Mouse (Mus musculus) kidney, postnatal 0 days (tissue): Measurements from ENCODE around the gene Fam162b. TPM values are rescaled to one million over a fixed set of nuclear protein-coding genes. Genes with fewer than 3 reads are reported as not detected.

Experiments
- ATAC-seq: fragments of 200-750 bp; cut with Nextera tagmentation; replicated peaks from 2 replicates; pipeline ENCODE4 v1.8.0; 2017; ENCODE audit warnings: low read depth, moderate number of reproducible peaks, moderate TSS enrichment, moderate library complexity; ENCODE audit not compliant: low FRiP score
- DNase-seq: peaks from one replicate; pipeline ENCODE4 v3.0.0-alpha.2; 2016; ENCODE audit warnings: low spot score
- H3K27ac ChIP-seq: fragments of 300-500 bp; sonication (generic); 2 replicates; pipeline ENCODE4 v1.5.1; 2014; ENCODE audit warnings: mild to moderate bottlenecking
- H3K27me3 ChIP-seq: fragments of 300-500 bp; sonication (generic); 2 replicates; pipeline ENCODE4 v1.6.1; 2014; ENCODE audit warnings: low read length, mixed read lengths; ENCODE audit not compliant: insufficient read depth
- H3K36me3 ChIP-seq: fragments of 300-500 bp; sonication (generic); 2 replicates; pipeline ENCODE4 v1.6.1; 2014; ENCODE audit warnings: low read length, mixed read lengths; ENCODE audit not compliant: insufficient read depth
- H3K4me1 ChIP-seq: fragments of 300-500 bp; sonication (generic); replicated peaks from 2 replicates; pipeline ENCODE4 v1.6.1; 2014; ENCODE audit warnings: antibody characterized with exemption, low read length, mixed read lengths; ENCODE audit not compliant: insufficient read depth
- H3K4me2 ChIP-seq: fragments of 300-500 bp; sonication (generic); 2 replicates; pipeline ENCODE4 v1.6.1; 2014; ENCODE audit warnings: mild to moderate bottlenecking, low read length, moderate library complexity, mixed read lengths
- H3K4me3 ChIP-seq: fragments of 300-500 bp; sonication (generic); replicated peaks from 2 replicates; pipeline ENCODE4 v1.5.1; 2014; ENCODE audit warnings: low read depth, low read length
- H3K9ac ChIP-seq: fragments of 300-500 bp; sonication (generic); 2 replicates; pipeline ENCODE4 v1.6.1; 2014; ENCODE audit warnings: low read depth, low read length
- H3K9me3 ChIP-seq: fragments of 300-500 bp; sonication (generic); replicated peaks from 2 replicates; pipeline ENCODE4 v1.6.1; 2016; ENCODE audit warnings: low read length, inconsistent platforms, mixed read lengths
- CTCF ChIP-seq: IDR thresholded peaks from 2 replicates; pipeline ENCODE4 v1.5.1; 2016; ENCODE audit warnings: antibody characterized with exemption, low read depth, mild to moderate bottlenecking, moderate library complexity
- WGBS: fragments of 180-500 bp; shearing (Covaris S2); extraction: QIAGEN DNeasy Blood & Tissue Kit; methylation state at CpG from one replicate; pipeline ENCODE4 v1.1.7; 2014; 5-methylcytosine and 5-hydroxymethylcytosine counted together
- polyA plus RNA-seq: library from polyadenylated mRNA; unstranded; fragments of >200 nt; fragmentation: Nextera tagmentation; extraction: Ambion mirVana; gene quantifications from 2 replicates; pipeline ENCODE4 v1.2.1, GENCODE M21; 2015

Gene Fam162b
- polyA plus RNA-seq = 1.6 and 2.0 TPM in 2 replicates

GRCm38 (mm10) chr10:51590139-51590574, at the start of gene Fam162b:
TSS of gene Fam162b (minus strand) at chr10:51590517.
- Histone ChIP-seq H3K36me3 (no peaks in the 10 kb centered on the region), H3K9me3 (no peaks in the 10 kb centered on the region), H3K4me3 (peak within 1 kb of the TSS; percentile 11; the same call in 1 of the 2 replicates), H3K27me3 (no peaks in the 10 kb centered on the region), H3K4me1 (no peaks in the 10 kb centered on the region), H3K9ac (no peak within 1 kb of the TSS), H3K4me2 (peak within 1 kb of the TSS; percentile 50), H3K27ac (no peak within 1 kb of the TSS)
- DNase-seq (peak; percentile 25), ATAC-seq (peak; percentile 57; the same call in 1 of the 2 replicates)
- 2% methylated on average over 19 of the region's 19 CpGs for WGBS
- no peak for TF ChIP-seq CTCF

GRCm38 (mm10) chr10:51631411-51632136, 41.3 kb upstream of the Fam162b start, which contains the start of gene Gprc6a:
TSS of gene Gprc6a (minus strand) at chr10:51631461.
- H3K9me3 ChIP-seq = no peaks in the 10 kb centered on the region
- ATAC-seq = no peak
- H3K4me1 ChIP-seq = no peaks in the 10 kb centered on the region
- H3K4me3 ChIP-seq = no peak within 1 kb of the TSS
- H3K27me3 ChIP-seq = no peaks in the 10 kb centered on the region
- H3K4me2 ChIP-seq = no peak within 1 kb of the TSS
- H3K27ac ChIP-seq = no peak within 1 kb of the TSS
- 57% methylated on average over 8 of the region's 8 CpGs for WGBS
- H3K36me3 ChIP-seq = no peaks in the 10 kb centered on the region
- no peak for DNase-seq
- H3K9ac ChIP-seq = no peak within 1 kb of the TSS
- TF ChIP-seq CTCF = no peak

- WGBS = 75% methylated on average over 3 of the region's 3 CpGs
- no peak overlapping the region for H3K9ac ChIP-seq
- ATAC-seq (no peak), DNase-seq (no peak)
- no peaks in the 10 kb centered on the region for H3K4me1 ChIP-seq
- no peaks in the 10 kb centered on the region for H3K9me3 ChIP-seq
- H3K4me2 ChIP-seq = no peak overlapping the region
- H3K4me3 ChIP-seq = no peak overlapping the region
- no peaks in the 10 kb centered on the region for H3K27me3 ChIP-seq
- TF ChIP-seq CTCF = no peak
- no peak overlapping the region for H3K27ac ChIP-seq
- H3K36me3 ChIP-seq = no peaks in the 10 kb centered on the region
Measured at GRCm38 (mm10) chr10:51621193-51621592, 30.9 kb upstream of the Fam162b start.

GRCm38 (mm10) chr10:51620126-51620525, 29.8 kb upstream of the Fam162b start:
- H3K27me3 ChIP-seq = no peaks in the 10 kb centered on the region
- no peak overlapping the region for H3K27ac ChIP-seq
- DNase-seq = no peak
- H3K9me3 ChIP-seq = no peaks in the 10 kb centered on the region
- no peak for TF ChIP-seq CTCF
- H3K4me3 ChIP-seq = no peak overlapping the region
- H3K4me2 ChIP-seq = no peak overlapping the region
- 73% methylated on average over 7 of the region's 7 CpGs for WGBS
- H3K9ac ChIP-seq = no peak overlapping the region
- H3K4me1 ChIP-seq = no peaks in the 10 kb centered on the region
- ATAC-seq = no peak
- no peaks in the 10 kb centered on the region for H3K36me3 ChIP-seq

- no peaks in the 10 kb centered on the region for H3K9me3 ChIP-seq
- no peak for TF ChIP-seq CTCF
- H3K4me2 ChIP-seq = no peak overlapping the region
- H3K9ac ChIP-seq = no peak overlapping the region
- no peak overlapping the region for H3K4me3 ChIP-seq
- no peaks in the 10 kb centered on the region for H3K4me1 ChIP-seq
- no peaks in the 10 kb centered on the region for H3K27me3 ChIP-seq
- no peak overlapping the region for H3K27ac ChIP-seq
- no peak for ATAC-seq
- 73% methylated on average over 2 of the region's 2 CpGs for WGBS
- no peak for DNase-seq
- no peaks in the 10 kb centered on the region for H3K36me3 ChIP-seq
Measured at GRCm38 (mm10) chr10:51618538-51618937, 28.2 kb upstream of the Fam162b start.

- Histone ChIP-seq H3K9ac (no peak overlapping the region), H3K4me3 (no peak overlapping the region), H3K36me3 (no peaks in the 10 kb centered on the region), H3K4me2 (no peak overlapping the region), H3K9me3 (no peaks in the 10 kb centered on the region), H3K4me1 (no peaks in the 10 kb centered on the region), H3K27me3 (no peaks in the 10 kb centered on the region), H3K27ac (no peak overlapping the region)
- ATAC-seq (no peak), DNase-seq (no peak)
- TF ChIP-seq CTCF = no peak
- 63% methylated on average over 11 of the region's 11 CpGs for WGBS
Measured at GRCm38 (mm10) chr10:51614826-51615590, 24.7 kb upstream of the Fam162b start.
